Mouse (Mus musculus): ENCODE data around the gene Ttc9b. TPM values are rescaled to one million over a fixed set of nuclear protein-coding genes. Genes with fewer than 3 reads are reported as not detected.
"Not testable (repeated sequence)": the region's sequence is repeated elsewhere in the genome, so short reads cannot be mapped to it uniquely, and the experiment has no call there.

The Ttc9b gene
- polyA plus RNA-seq, 1 experiment = 0.22 TPM

- no peak for TF ChIP-seq CTCF (IDR thresholded peaks at IDR 0.05; ENCODE audit: extremely low read depth, insufficient read length, insufficient replicate concordance, low read depth, low read length)
- TF ChIP-seq POLR2A (IDR thresholded peaks at IDR 0.05; ENCODE audit: low read depth, low read length) = no peak
- no peak overlapping the region for H3K27ac ChIP-seq (ENCODE audit: insufficient read depth, low read depth, low read length)
- H3K4me3 ChIP-seq (ENCODE audit: low read depth, low read length) = no peak overlapping the region
- H3K27me3 ChIP-seq (ENCODE audit: control insufficient read depth, insufficient read depth, low read length) = no peaks in the 10 kb centered on the region
- WGBS = 86% methylated on average over 1 of the region's 1 CpGs
- peaks cover 71% of the 10 kb centered on the region for H3K36me3 ChIP-seq (ENCODE audit: control insufficient read depth, insufficient read depth, low read length)
- no peaks in the 10 kb centered on the region for H3K4me1 ChIP-seq (ENCODE audit: control insufficient read depth, insufficient read depth, insufficient read length, low read length)
Measured at GRCm38 (mm10) chr7:27622234-27622633, 31.5 kb upstream of the Ttc9b start.

- no peak overlapping the region for H3K27ac ChIP-seq (ENCODE audit: insufficient read depth, low read depth, low read length)
- TF ChIP-seq POLR2A (IDR thresholded peaks at IDR 0.05; ENCODE audit: low read depth, low read length) (no peak), CTCF (IDR thresholded peaks at IDR 0.05; ENCODE audit: extremely low read depth, insufficient read length, insufficient replicate concordance, low read depth, low read length) (no peak)
- H3K4me1 ChIP-seq (ENCODE audit: control insufficient read depth, insufficient read depth, insufficient read length, low read length) = no peaks in the 10 kb centered on the region
- H3K36me3 ChIP-seq (ENCODE audit: control insufficient read depth, insufficient read depth, low read length) = peaks cover 75% of the 10 kb centered on the region
- H3K4me3 ChIP-seq (ENCODE audit: low read depth, low read length) = no peak overlapping the region
- no peaks in the 10 kb centered on the region for H3K27me3 ChIP-seq (ENCODE audit: control insufficient read depth, insufficient read depth, low read length)
Measured at GRCm38 (mm10) chr7:27624967-27625366, 28.7 kb upstream of the Ttc9b start.

- H3K4me1 ChIP-seq (ENCODE audit: control insufficient read depth, insufficient read depth, insufficient read length, low read length) = no peaks in the 10 kb centered on the region
- no peak overlapping the region for H3K4me3 ChIP-seq (ENCODE audit: low read depth, low read length)
- H3K27me3 ChIP-seq (ENCODE audit: control insufficient read depth, insufficient read depth, low read length) = no peaks in the 10 kb centered on the region
- H3K36me3 ChIP-seq (ENCODE audit: control insufficient read depth, insufficient read depth, low read length) = peaks cover 73% of the 10 kb centered on the region
- 89% methylated on average over 7 of the region's 7 CpGs for WGBS
- no peak overlapping the region for H3K27ac ChIP-seq (ENCODE audit: insufficient read depth, low read depth, low read length)
- TF ChIP-seq CTCF (IDR thresholded peaks at IDR 0.05; ENCODE audit: extremely low read depth, insufficient read length, insufficient replicate concordance, low read depth, low read length) = no peak
- TF ChIP-seq POLR2A (IDR thresholded peaks at IDR 0.05; ENCODE audit: low read depth, low read length) = no peak
Measured at GRCm38 (mm10) chr7:27627707-27628106, 26.0 kb upstream of the Ttc9b start.

- H3K27ac ChIP-seq (ENCODE audit: insufficient read depth, low read depth, low read length) = no peak overlapping the region
- no peaks in the 10 kb centered on the region for H3K27me3 ChIP-seq (ENCODE audit: control insufficient read depth, insufficient read depth, low read length)
- 95% methylated on average over 6 of the region's 6 CpGs for WGBS
- no peak overlapping the region for H3K4me3 ChIP-seq (ENCODE audit: low read depth, low read length)
- TF ChIP-seq CTCF (IDR thresholded peaks at IDR 0.05; ENCODE audit: extremely low read depth, insufficient read length, insufficient replicate concordance, low read depth, low read length) (no peak), POLR2A (IDR thresholded peaks at IDR 0.05; ENCODE audit: low read depth, low read length) (no peak)
- peaks cover 77% of the 10 kb centered on the region for H3K36me3 ChIP-seq (ENCODE audit: control insufficient read depth, insufficient read depth, low read length)
- no peaks in the 10 kb centered on the region for H3K4me1 ChIP-seq (ENCODE audit: control insufficient read depth, insufficient read depth, insufficient read length, low read length)
Measured at GRCm38 (mm10) chr7:27628190-27628589, 25.5 kb upstream of the Ttc9b start.

GRCm38 (mm10) chr7:27628816-27629215 is 24.9 kb upstream of the Ttc9b start:
- H3K4me1 ChIP-seq (ENCODE audit: control insufficient read depth, insufficient read depth, insufficient read length, low read length); H3K27me3 ChIP-seq (ENCODE audit: control insufficient read depth, insufficient read depth, low read length); H3K4me3 ChIP-seq (ENCODE audit: low read depth, low read length); H3K27ac ChIP-seq (ENCODE audit: insufficient read depth, low read depth, low read length): not testable (repeated sequence)
- H3K36me3 ChIP-seq (ENCODE audit: control insufficient read depth, insufficient read depth, low read length) = peaks cover 74% of the 10 kb centered on the region
- 90% methylated on average over 7 of the region's 7 CpGs for WGBS

- Histone ChIP-seq H3K27me3 (ENCODE audit: control insufficient read depth, insufficient read depth, low read length) (no peaks in the 10 kb centered on the region), H3K4me1 (ENCODE audit: control insufficient read depth, insufficient read depth, insufficient read length, low read length) (no peaks in the 10 kb centered on the region), H3K4me3 (ENCODE audit: low read depth, low read length) (no peak overlapping the region), H3K27ac (ENCODE audit: insufficient read depth, low read depth, low read length) (no peak overlapping the region), H3K36me3 (ENCODE audit: control insufficient read depth, insufficient read depth, low read length) (peaks cover 73% of the 10 kb centered on the region)
- no peak for TF ChIP-seq CTCF (IDR thresholded peaks at IDR 0.05; ENCODE audit: extremely low read depth, insufficient read length, insufficient replicate concordance, low read depth, low read length)
- TF ChIP-seq POLR2A (IDR thresholded peaks at IDR 0.05; ENCODE audit: low read depth, low read length) = no peak
- 96% methylated on average over 4 of the region's 4 CpGs for WGBS
Measured at GRCm38 (mm10) chr7:27631439-27631838, 22.3 kb upstream of the Ttc9b start.

GRCm38 (mm10) chr7:27633166-27633565 is 20.5 kb upstream of the Ttc9b start:
- TF ChIP-seq CTCF (IDR thresholded peaks at IDR 0.05; ENCODE audit: extremely low read depth, insufficient read length, insufficient replicate concordance, low read depth, low read length) (no peak), POLR2A (IDR thresholded peaks at IDR 0.05; ENCODE audit: low read depth, low read length) (no peak)

GRCm38 (mm10) chr7:27634691-27635090 is 19.0 kb upstream of the Ttc9b start:
- H3K27ac ChIP-seq (ENCODE audit: insufficient read depth, low read depth, low read length) = no peak overlapping the region
- H3K36me3 ChIP-seq (ENCODE audit: control insufficient read depth, insufficient read depth, low read length) = peaks cover 60% of the 10 kb centered on the region
- WGBS = 95% methylated on average over 6 of the region's 6 CpGs
- no peak overlapping the region for H3K4me3 ChIP-seq (ENCODE audit: low read depth, low read length)
- no peaks in the 10 kb centered on the region for H3K27me3 ChIP-seq (ENCODE audit: control insufficient read depth, insufficient read depth, low read length)
- H3K4me1 ChIP-seq (ENCODE audit: control insufficient read depth, insufficient read depth, insufficient read length, low read length) = no peaks in the 10 kb centered on the region
- TF ChIP-seq CTCF (IDR thresholded peaks at IDR 0.05; ENCODE audit: extremely low read depth, insufficient read length, insufficient replicate concordance, low read depth, low read length) (no peak), POLR2A (IDR thresholded peaks at IDR 0.05; ENCODE audit: low read depth, low read length) (no peak)

More at GRCm38 (mm10) chr7:27633166-27633565, 20.5 kb upstream of the Ttc9b start:
- WGBS = 95% methylated on average over 6 of the region's 6 CpGs
- Histone ChIP-seq H3K27me3 (ENCODE audit: control insufficient read depth, insufficient read depth, low read length) (no peaks in the 10 kb centered on the region), H3K27ac (ENCODE audit: insufficient read depth, low read depth, low read length) (no peak overlapping the region), H3K4me3 (ENCODE audit: low read depth, low read length) (no peak overlapping the region), H3K36me3 (ENCODE audit: control insufficient read depth, insufficient read depth, low read length) (peaks cover 73% of the 10 kb centered on the region), H3K4me1 (ENCODE audit: control insufficient read depth, insufficient read depth, insufficient read length, low read length) (no peaks in the 10 kb centered on the region)

- 95% methylated on average over 2 of the region's 2 CpGs for WGBS
- peaks cover 57% of the 10 kb centered on the region for H3K36me3 ChIP-seq (ENCODE audit: control insufficient read depth, insufficient read depth, low read length)
Measured at GRCm38 (mm10) chr7:27635094-27635493, 18.6 kb upstream of the Ttc9b start.

More at GRCm38 (mm10) chr7:27635094-27635493, 18.6 kb upstream of the Ttc9b start:
- not testable (repeated sequence) for H3K27me3 ChIP-seq (ENCODE audit: control insufficient read depth, insufficient read depth, low read length); H3K27ac ChIP-seq (ENCODE audit: insufficient read depth, low read depth, low read length); H3K4me3 ChIP-seq (ENCODE audit: low read depth, low read length); H3K4me1 ChIP-seq (ENCODE audit: control insufficient read depth, insufficient read depth, insufficient read length, low read length)

Data from small intestine, adult 2 months (tissue).